Mouse (Mus musculus): ENCODE data around the gene Iqsec2.

GRCm38 (mm10) chrX:152147451-152148116, 3.5 kb downstream of the Iqsec2 start:
- TF ChIP-seq CTCF (conservative IDR thresholded peaks at IDR 0.05; ENCODE audit: low read length) (peak; percentile 37), POU5F1 (IDR thresholded peaks at IDR 0.05; ENCODE audit: borderline replicate concordance, low read length) (no peak)
